Mouse (Mus musculus) lung, postnatal 0 days (tissue): ENCODE results near the gene Cnot4. TPM values are rescaled to one million over a fixed set of nuclear protein-coding genes. Genes with fewer than 3 reads are reported as not detected.

Source experiments
- ATAC-seq: fragments of 200-750 bp; cut with Nextera tagmentation; 2 replicates; pipeline ENCODE4 v1.8.0; 2017; ENCODE audit warnings: moderate library complexity
- DNase-seq: peaks from one replicate; pipeline ENCODE4 v3.0.0-alpha.2; 2016; ENCODE audit warnings: low spot score
- H3K27ac ChIP-seq: fragments of 300-500 bp; sonication (generic); 2 replicates; pipeline ENCODE4 v1.5.1; 2014; ENCODE audit warnings: antibody characterized with exemption, mild to moderate bottlenecking, low read length, mixed read lengths
- H3K27me3 ChIP-seq: fragments of 300-500 bp; sonication (generic); replicated peaks from 2 replicates; pipeline ENCODE4 v1.6.1; 2014; ENCODE audit warnings: low read length, mixed read lengths; ENCODE audit not compliant: insufficient read depth
- H3K36me3 ChIP-seq: fragments of 300-500 bp; sonication (generic); 2 replicates; pipeline ENCODE4 v1.6.1; 2014; ENCODE audit warnings: low read length, mixed read lengths; ENCODE audit not compliant: insufficient read depth
- H3K4me1 ChIP-seq: fragments of 300-500 bp; sonication (generic); 2 replicates; pipeline ENCODE4 v1.6.1; 2014; ENCODE audit warnings: antibody characterized with exemption, low read depth, low read length, mixed read lengths; ENCODE audit not compliant: insufficient read depth
- H3K4me2 ChIP-seq: fragments of 300-500 bp; sonication (generic); replicated peaks from 2 replicates; pipeline ENCODE4 v1.6.1; 2014; ENCODE audit warnings: low read depth, mild to moderate bottlenecking, low read length, moderate library complexity, mixed read lengths
- H3K4me3 ChIP-seq: fragments of 300-500 bp; sonication (generic); 2 replicates; pipeline ENCODE4 v1.5.1; 2014; ENCODE audit warnings: low read depth, low read length
- H3K9ac ChIP-seq: fragments of 300-500 bp; sonication (generic); replicated peaks from 2 replicates; pipeline ENCODE4 v1.6.1; 2014; ENCODE audit warnings: low read depth, mild to moderate bottlenecking
- H3K9me3 ChIP-seq: fragments of 300-500 bp; sonication (generic); 2 replicates; pipeline ENCODE4 v1.6.1; 2016; ENCODE audit warnings: low read length, mixed read lengths
- CTCF ChIP-seq: IDR thresholded peaks from 2 replicates; pipeline ENCODE4 v1.5.1; 2016; ENCODE audit warnings: antibody characterized with exemption, mild to moderate bottlenecking
- EP300 ChIP-seq: IDR thresholded peaks from 2 replicates; pipeline ENCODE4 v1.6.1; 2016; ENCODE audit warnings: antibody characterized with exemption, mild to moderate bottlenecking, control low read depth
- WGBS: fragments of 180-500 bp; shearing (Covaris S2); extraction: QIAGEN DNeasy Blood & Tissue Kit; methylation state at CpG from one replicate; pipeline ENCODE4 v1.1.7; 2014; 5-methylcytosine and 5-hydroxymethylcytosine counted together
- polyA plus RNA-seq: library from polyadenylated mRNA; unstranded; fragments of >200 nt; fragmentation: Nextera tagmentation; extraction: Ambion mirVana; gene quantifications from 2 replicates; pipeline ENCODE4 v1.2.1, GENCODE M21; 2015

The Cnot4 gene
- polyA plus RNA-seq, 1 experiment from 2014 or later, result 21.6 TPM

DNA sequence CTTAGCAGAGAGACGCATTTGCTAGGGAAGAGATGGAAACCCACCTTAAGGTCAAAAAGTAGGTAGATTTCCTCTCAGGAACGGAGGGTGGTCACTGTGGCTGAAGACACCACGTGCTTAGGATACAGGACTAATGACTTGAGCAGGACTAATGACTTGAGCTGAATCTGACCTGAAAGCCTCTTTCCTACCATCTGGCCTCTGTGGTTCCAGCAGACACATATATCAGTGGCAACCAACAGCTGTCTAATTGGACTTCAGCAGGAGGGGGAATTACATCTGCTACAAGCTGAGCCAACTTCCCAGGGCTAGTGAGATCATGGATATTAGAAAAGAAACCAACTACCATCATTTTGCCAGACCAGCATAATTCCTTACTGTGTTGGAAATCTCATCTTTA is 154.2 kb downstream of the Cnot4 start:
- H3K27me3 ChIP-seq, result no peaks in the 10 kb centered on the region
- no peak overlapping the region for H3K27ac ChIP-seq
- H3K9ac ChIP-seq, result no peak overlapping the region
- no peak overlapping the region for H3K4me3 ChIP-seq
- DNase-seq (no peak), ATAC-seq (no peak)
- WGBS, result 73% methylated on average over 3 of the region's 3 CpGs
- no peaks in the 10 kb centered on the region for H3K9me3 ChIP-seq
- no peaks in the 10 kb centered on the region for H3K4me1 ChIP-seq
- H3K36me3 ChIP-seq, result no peaks in the 10 kb centered on the region
- TF ChIP-seq CTCF (no peak), EP300 (no peak)
- H3K4me2 ChIP-seq, result no peak overlapping the region

Other genes with a start within 250 kb of the Cnot4 start
- 19.9 and 21.1 TPM in 2 replicates for gene Wdr91, start 222.8 kb downstream of the Cnot4 start, polyA plus RNA-seq
- 0.10 TPM in 1 of 2 replicates, not detected in the other for gene Stra8, start 213.6 kb downstream of the Cnot4 start, polyA plus RNA-seq
- 0.43 and 0.52 TPM in 2 replicates for gene Slc23a4, start 145.3 kb downstream of the Cnot4 start, polyA plus RNA-seq
- gene Nup205, start 43.7 kb upstream of the Cnot4 start, polyA plus RNA-seq, result 4.7 and 6.2 TPM in 2 replicates
- gene Slc13a4, start 174.4 kb upstream of the Cnot4 start, polyA plus RNA-seq, result 0.79 and 1.0 TPM in 2 replicates
- 3.4 and 4.4 TPM in 2 replicates for gene Fam180a, start 192.4 kb upstream of the Cnot4 start, polyA plus RNA-seq